Mouse (Mus musculus) hematopoietic stem cell, adult 5-6 weeks (primary cell): ENCODE results near the gene Akt2. TPM values are rescaled to one million over a fixed set of nuclear protein-coding genes. Genes with fewer than 3 reads are reported as not detected.

Experiments
- ATAC-seq, 2 experiments: fragments of 125-278 bp in 1 of 2; replicated peaks in 1 of 2; 2 replicates each; pipeline ENCODE4 v1.8.0; 2016 to 2017; ENCODE audit warnings: inconsistent platforms in 2 of 2, mild to moderate bottlenecking in 2 of 2, moderate number of reproducible peaks in 2 of 2, low read depth in 1 of 2, moderate TSS enrichment in 1 of 2; ENCODE audit not compliant: low FRiP score in 2 of 2, poor library complexity in 2 of 2, severe bottlenecking in 2 of 2, insufficient read depth in 1 of 2, low TSS enrichment in 1 of 2
- total RNA-seq: library from RNA; stranded (forward); fragments of 172-1452, 232-1000 nt; gene quantifications from 2 replicates; pipeline ENCODE4 v1.2.3, GENCODE M21; 2017

The Akt2 gene
- total RNA-seq, 1 experiment from 2014 or later: 63.1 TPM

- no peak for ATAC-seq
Observed at GRCm38 (mm10) chr7:27578465-27578864, 12.9 kb upstream of the Akt2 start.

DNA sequence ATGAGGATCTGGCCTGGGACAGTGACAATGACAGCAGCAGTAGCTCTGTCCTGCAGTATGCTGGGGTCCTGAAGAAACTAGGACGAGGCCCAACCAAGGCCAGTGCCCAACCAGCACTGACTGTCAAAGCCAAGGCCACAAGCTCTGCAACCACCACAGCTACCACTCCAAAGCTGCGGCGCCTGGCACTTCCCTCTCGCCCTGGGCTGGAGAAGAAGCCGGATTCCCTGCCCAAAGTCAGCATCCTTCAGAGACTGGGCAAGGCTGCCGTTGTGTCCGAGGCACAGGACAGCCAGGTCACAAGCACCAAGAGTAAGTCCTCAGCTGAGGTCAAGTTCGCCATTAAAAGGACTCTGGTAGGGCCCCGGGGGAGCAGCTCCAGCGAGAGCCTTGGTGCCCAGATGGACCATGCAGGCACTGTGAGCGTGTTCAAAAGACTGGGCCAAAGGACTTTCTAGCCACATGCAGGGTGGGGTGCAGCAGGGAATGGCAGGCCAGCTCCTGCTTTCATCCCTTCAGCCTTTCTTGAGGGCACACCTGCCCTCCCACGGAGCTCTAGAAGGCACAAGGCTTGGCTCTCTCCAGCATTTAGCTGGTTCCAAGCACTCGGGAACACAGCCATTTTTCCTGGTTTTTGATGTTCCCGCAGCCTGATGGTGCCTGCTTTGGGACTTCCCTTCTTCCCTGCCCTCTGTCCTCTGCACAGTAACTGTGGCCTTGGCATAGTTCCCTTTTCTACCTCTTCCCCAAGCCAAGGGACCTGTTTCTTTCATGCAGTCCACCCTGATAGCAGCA is 10.8 kb upstream of the Akt2 start:
- ATAC-seq: no peak

- no peak for ATAC-seq
Observed at GRCm38 (mm10) chr7:27586861-27587260, 4.5 kb upstream of the Akt2 start.

GRCm38 (mm10) chr7:27587741-27588140 is 3.6 kb upstream of the Akt2 start:
- ATAC-seq: no peak

DNA sequence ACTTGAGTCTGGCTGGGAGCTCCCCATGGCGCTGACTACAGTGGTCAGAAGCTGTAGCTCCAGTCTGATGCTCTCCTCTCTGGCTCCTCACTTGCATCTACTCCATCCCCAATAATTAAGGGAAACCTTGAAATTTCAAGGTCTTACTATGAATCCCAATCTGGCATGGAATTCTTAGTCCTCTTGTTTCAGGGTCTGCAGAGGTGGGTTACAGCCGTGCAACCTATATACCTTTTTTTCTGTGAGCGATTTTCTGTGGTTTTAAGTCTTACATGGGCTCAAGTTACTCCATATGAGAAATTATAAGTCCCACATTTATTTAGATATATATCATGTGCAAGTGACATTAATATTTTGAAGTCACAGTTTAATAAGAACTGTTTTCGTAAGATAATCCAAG is 1.3 kb upstream of the Akt2 start:
- ATAC-seq: no peak

GRCm38 (mm10) chr7:27590566-27591213 is 662 bp upstream of the Akt2 start:
- no peak for ATAC-seq

GRCm38 (mm10) chr7:27592217-27592929 is 1.0 kb downstream of the Akt2 start:
- peak; percentile 48 to 63 for ATAC-seq

DNA sequence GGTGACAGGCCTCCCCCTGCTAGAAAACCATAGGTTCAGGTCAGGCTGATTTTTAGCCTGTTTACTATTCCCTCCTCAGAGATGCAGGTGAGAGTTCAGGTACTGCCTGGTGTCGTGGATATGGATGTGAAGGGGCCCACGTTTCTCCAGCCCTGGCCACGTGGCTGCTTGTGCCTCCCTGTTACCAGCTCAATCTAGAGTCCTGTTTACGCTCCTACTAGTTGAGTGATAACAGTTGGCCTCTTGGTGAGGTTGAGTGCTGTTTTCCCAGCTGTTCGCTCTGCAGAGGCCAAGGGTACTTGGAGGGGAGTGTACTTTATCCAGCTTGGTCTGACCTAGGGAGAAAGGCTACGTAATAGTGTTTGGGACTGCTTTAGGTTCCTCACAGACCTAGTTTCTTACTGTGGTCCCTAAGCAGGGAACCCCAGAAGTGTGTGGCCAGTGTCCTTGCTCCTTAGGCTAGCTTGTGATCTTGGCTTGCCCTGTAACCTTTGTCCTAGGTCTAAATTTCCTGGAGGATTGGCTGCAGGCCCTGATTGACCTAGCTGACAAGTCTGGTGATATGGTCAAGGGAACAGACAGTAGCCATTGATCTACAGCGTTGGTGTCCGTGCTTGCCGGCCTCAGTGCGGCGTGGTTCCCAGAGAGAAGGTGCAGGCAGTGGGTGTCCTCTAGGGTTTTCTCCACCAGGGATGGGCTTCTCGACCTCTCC is 1.7 kb downstream of the Akt2 start:
- no peak for ATAC-seq

DNA sequence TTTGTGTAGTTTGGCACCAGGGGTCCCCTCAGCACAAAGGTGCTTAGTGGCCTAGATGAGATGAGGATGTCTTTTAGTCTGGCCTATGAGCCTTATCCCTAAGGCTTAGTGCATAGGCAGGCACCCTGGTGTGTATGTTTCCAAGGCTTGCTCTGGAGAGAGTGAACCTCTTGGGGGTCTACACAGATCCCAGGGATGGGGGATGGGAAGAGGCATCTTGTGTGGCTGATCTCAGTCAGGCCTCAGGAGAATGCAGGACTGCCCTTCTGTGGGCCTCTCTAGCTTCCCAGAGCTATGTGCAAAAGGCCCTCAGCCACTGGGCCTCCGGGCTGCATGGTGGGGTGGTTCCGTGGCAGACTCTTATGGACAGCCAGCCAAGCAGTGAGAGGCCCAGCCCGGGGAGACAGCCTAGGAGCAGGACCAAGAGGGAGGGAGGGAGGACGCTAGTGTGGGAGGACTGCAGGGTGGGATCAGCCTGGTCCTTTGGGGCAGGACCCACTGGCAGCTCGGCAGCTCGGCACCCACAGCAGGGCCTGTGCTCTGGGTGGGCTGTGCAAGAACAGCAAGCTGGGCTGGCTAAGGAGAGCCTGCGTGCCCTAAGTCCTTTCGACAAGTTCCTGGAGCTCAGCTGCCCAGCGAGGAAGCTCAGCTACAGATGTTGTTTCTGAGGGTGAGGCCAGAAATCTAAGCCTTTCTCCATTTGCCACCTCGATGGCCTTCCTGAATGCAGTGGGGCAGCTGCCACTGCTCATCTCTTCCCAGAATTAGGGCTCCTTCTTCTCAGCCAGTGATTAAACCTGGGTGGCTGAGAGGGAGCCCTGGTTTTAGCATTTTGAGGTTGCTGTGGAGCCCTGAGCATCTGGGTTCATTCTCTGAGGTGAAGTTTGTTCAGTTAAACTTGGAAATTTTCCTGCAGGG is 5.5 kb downstream of the Akt2 start:
- ATAC-seq: no peak

DNA sequence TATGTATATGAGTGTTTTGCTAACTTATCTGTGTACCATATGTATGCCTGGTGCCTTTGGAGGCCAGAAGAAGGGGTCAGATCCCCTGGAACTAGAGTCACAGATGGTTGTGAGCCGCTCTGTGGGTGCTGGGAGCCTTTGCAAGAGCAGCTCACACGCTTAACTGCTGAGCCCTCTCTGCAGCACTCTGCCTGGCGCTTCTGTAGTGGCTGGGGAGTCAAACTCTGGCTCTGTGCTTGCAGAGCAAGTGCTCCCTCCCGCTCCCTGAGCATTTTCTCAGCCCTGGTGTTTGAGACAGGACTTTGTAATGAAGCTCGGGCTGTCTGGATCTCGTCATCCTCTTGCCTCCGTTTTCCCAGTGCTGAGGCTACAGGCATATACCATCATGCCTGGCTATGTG is 6.7 kb downstream of the Akt2 start:
- no peak for ATAC-seq

GRCm38 (mm10) chr7:27601628-27602027 is 10.3 kb downstream of the Akt2 start:
- ATAC-seq: no peak

DNA sequence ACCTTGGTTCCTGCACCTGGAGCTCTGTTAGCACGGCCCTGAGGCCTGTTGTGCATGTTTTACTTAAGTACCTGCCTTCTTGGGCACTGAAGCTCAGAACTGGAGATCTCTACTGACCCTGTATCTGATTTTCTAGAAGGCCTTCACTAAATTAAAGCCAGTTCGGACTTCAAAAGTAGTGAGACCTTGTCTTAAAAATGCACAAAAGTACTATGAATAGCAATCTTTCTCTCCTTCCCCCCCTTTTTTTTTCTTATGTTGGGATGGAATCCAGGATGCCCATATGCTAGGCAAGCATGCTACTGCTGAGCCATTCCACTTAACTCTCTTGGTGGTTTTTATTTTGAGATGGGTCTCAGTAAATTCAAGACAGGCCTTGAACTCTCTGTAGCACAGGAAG is 10.8 kb downstream of the Akt2 start:
- no peak for ATAC-seq

DNA sequence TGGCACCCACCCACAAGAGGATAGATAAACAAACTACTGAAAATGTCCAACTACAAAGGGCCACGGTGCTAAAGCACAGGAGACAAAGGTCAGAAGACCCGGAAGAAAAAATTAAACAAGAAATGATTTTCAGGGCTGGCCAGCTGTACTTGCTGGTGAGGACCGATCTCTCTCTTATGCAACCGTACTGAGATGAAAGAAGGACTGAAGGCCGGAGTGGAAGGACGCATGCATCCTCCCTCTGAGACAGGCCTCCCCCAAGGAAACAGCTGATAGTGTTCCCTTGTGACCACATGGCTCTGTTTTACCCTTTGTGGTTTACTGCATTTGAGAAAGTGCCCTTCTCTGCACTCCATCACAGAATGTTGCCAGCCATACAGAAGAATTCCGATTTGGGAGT is 11.5 kb downstream of the Akt2 start:
- ATAC-seq: peak; percentile 39 to 41; a peak in 3 of 4 replicates

DNA sequence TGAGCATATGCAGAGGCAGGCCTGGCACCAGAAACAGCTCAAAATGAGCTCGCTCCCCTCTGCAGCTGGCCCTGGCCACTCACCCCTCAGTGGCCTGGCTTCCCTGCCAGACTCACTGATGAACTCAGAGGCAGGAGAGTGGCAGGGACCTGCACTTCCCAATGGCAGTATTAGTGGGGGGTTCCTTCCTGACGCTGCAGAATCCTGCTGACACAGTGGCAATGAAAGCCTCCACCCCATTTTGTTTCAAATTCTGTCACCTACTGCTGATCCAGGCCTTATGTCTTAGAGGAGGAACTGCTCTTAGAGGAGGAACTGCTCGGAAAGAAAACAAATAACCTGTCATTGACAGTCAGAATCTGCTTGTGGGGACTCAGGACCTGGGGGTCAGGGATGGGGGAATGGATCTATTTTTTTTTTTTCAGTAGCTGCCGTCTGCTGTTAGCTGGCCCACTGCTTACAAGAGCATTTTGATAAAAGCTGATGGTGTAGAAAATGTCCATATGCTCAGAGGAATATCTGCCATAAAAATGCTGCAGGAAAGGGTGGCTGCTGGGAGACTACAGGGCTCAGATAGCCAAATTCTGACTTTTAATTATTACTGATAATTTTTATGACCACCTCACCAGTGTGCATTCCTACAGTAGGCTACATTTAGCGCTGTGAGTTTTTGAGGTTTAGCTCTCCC is 13.5 kb downstream of the Akt2 start:
- ATAC-seq: no peak

GRCm38 (mm10) chr7:27605499-27606285 is 14.3 kb downstream of the Akt2 start:
- 0 out of 4 replicates have a peak, but pooled peaks of 1 of the 2 experiments have one; percentile 11 for ATAC-seq
